Mouse (Mus musculus): ENCODE measurements at regions not wholly inside any gene's neighbourhood (a gene's known extent, or its start where the extent isn't known, plus 50 kb on each side); places are given as distances from the start of the nearest gene placed in this dataset.

DNA sequence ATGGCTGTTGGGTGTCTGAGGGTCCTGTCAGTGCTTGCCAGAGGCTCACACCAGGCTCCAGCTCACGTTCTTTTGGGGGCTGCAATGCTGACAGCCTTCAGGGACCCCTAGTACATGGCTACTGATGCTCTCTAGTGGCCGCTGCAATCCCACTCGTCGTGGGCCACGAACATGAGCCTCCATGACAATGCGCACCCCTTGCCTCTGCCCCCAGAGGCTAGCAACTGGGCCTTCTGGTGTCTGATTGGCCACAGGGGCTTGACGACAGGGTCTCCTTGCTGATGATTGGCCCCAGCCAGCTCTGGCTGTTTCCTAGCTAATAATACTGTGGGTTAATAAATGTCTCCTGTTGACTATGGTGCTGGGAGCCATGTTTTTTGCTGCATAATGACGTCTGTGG, 61.1 kb downstream of the Rtl1 start:
- no peak for ATAC-seq (ENCODE audit: poor library complexity, severe bottlenecking)

DNA sequence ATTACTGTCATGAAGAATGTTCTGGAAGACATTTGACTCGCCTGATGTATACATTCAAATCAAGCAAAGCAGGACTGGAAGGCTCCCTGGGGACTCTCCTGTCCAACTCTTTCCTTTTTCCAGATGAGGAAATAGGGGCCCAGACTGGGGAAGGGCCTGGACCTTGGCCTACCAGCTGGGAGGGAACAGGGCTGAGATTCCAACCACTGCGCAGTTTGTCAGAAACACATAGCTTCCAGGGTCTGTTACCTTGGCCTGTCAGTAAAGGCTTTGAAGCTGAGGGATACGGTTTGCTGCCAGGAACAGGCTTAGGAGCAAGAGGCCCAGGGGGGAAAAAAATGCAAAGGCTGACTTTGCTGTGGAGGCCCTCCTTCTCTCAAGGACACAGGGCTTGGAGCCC, 61.5 kb downstream of the Rtl1 start:
- ATAC-seq (ENCODE audit: poor library complexity, severe bottlenecking), result no peak

DNA sequence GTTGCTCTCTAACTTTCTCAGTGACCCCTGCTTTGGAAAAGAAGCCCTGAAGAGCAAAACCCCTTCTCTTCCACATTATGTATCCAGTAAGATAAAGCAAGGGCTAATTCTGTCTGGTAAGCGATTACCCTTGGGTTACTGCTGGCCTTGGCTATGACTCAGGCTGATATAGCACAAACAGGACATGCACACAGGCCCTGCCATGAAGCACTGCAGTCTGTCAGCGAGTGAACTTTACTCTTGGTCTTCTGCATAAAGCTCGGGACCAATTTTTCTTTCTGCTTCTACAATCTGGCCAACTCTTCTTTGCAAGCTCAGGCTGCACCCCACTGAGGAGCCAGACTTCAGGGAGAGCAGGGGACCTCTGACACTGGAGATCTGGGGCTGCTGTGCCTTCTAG, 63.6 kb downstream of the Rtl1 start:
- ATAC-seq (ENCODE audit: poor library complexity, severe bottlenecking), result no peak

DNA sequence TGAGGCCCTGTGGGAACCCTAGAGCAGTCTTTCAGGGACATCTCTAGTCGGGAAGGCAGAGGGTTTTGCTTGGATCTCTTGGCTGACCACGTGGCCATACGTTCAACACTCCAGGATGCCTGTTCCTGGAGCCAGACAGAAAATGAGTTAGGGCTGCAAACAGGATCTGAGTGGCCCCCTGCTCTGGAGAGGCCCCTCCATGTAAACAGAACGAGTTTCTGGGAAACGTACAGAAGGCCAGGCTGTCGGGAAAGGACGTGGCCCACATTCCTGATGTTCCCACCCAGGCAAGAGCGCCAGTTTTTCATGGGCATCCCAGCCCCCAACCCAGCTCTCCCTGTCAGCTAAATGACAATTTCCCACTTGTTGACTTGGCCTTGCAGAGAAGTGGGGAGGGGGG, 67.7 kb downstream of the Rtl1 start:
- no peak for ATAC-seq (ENCODE audit: poor library complexity, severe bottlenecking)

DNA sequence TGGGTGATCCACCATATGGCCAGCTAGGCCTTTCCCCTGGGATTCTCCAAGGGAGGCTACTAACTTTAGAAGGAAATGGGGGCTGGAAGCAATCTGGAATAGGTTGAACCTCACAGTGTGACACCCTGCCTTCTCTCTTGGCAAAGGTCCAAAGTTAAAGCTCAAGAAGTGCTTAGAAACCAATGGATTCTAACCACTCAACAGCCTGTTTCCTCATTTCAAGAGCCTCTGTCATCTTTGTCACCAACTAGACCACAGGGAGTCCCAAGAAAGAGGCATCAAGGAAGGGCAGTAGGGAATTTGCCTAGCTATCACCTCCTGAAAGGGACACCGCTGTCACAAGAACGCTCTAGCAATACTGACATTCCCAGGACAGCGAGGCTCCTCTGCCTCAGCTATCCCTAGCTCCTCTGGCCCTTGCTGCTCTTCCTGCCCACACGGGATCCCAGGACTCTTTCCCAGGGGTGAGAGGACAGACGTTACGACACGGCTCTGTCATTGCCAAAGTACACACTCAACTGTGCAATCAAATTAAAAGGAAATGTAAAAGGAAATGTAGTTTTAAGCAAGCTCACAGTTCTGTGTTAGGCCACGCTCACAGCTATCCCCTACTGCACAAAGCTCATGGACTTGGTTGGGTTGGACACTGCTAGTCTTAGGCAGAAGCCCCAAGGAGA, 68.6 kb downstream of the Rtl1 start:
- peak; percentile 48 for ATAC-seq (ENCODE audit: poor library complexity, severe bottlenecking)

DNA sequence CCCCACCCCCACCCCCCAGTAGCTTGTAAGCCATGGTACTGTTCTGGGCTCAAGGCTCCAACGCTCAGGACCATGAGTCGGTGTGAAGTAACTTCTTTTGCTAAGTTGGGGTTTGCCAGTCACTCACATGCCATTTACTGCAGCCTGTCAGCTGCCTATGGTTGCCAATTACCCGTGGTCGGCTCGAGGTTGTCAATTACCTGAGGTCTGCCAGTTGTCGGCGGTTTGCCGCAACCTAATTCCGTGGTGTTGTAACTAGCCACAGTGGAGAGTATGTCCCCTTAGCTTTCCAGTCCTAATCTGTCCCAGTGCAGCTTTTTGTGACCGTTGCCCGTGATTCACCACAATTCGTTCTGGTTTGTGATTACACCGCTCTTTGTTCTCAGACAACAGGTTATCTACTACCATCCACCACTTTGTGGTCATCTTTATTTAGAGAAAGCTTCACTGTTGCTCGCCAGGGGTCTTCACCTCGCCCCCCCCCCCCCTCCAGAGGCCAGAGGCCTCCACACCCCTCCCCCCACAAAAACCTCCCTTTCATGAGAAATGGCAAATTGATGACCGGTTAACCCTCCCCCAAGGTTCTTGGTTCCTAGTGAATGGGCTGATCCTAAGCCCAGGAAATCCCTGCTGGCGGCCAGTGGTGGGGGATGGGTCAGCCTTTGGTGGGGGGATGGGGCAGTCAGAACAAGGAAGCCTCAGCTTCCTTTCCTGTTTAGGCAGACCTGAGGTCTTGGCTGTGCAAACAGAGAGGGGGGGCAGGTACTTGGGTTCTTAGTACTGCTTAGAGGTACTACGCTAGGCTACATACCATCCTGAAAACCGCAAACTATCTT, 69.7 kb downstream of the Rtl1 start:
- ATAC-seq (ENCODE audit: poor library complexity, severe bottlenecking), result peak; percentile 28

DNA sequence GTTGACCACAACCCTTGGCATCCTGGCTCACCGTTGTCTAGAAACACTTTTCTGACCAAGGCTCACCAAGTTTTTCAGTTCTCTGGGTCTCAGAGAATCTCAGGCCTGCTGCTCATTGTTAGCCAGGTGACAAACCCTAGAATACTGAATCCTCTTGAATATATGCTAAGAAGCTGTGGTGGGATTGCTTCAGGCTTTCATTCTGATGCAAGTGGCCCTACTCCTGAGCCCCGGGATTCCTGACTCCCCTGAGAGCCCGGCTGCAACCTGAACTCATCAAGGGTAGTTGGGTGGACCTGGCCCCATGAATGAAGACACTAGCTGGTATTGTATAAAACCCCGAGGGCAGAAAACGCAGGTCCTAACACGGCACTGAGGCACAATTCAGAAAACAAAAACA, 70.6 kb downstream of the Rtl1 start:
- no peak for ATAC-seq (ENCODE audit: poor library complexity, severe bottlenecking)

DNA sequence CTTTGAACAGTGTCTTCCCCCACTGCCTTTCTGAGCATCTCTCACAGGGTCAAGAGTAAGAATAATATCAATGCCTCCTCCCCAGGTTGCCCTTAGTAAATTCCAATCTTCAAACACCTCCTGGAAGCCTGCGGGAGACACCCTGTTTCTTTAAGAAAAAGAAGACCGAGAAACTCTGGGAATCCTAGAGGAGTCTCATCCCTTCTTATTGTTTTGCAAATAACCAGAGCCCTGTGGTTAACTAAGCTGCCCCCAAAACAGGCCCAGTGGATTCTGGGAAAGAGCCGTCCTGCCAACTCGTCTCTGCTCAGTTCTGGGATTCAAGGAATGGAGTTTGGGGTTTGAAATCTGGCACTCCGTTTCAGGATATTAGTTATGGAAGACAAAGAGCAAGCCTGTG, 71.2 kb downstream of the Rtl1 start:
- ATAC-seq (ENCODE audit: poor library complexity, severe bottlenecking), result no peak

DNA sequence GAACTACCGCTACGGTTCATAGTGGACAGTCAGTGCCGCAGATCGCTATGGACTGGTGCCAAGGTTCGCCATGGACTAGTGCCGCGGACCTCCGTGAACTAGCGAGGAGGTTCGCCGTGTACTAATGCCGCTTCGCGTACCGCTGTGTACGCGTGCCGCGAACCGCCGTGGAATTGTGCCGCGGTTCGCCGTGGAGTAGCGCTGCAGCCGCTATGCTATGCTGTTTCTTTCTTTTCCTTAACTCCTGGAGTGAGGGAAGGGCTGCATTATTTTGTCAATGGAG, 71.9 kb downstream of the Rtl1 start:
- ATAC-seq (ENCODE audit: poor library complexity, severe bottlenecking), result no peak

DNA sequence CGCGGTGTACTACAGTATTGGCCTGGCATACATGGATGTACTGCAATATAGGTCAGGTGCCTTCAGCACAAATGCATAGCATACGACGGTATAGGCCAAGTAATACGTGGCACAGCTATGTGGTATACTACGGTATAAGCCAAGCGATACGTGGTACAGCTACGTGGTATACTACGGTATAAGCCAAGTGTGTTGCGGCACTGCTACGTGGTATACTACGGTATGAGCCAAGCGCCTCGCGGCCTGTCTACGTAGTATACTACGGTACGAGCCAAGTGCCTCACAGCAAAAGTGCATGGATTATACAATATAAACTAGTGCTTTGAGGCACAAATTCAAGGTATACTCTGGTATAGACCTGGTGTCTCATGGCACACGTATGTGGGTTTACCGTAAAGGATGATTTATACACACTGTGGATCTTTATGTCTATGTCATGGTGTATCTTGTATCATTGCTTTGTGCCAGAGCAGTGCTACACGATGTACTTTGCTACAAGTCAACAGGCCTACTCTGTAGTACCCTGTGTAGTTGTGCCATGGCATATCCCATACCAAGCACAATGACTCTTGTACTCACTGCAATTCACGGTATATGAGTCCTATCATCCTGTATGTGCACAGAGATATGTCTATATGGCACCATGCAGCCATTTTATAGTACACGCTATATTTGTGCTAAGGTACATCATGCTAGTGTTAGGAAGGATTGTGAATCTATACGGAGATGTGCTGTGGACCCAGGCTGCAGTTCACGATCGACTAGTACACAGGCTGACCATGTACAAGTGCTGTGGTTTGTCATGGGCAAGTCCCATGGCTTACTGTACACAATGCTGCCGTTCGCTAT, 72.5 kb downstream of the Rtl1 start:
- no peak for ATAC-seq (ENCODE audit: poor library complexity, severe bottlenecking)

DNA sequence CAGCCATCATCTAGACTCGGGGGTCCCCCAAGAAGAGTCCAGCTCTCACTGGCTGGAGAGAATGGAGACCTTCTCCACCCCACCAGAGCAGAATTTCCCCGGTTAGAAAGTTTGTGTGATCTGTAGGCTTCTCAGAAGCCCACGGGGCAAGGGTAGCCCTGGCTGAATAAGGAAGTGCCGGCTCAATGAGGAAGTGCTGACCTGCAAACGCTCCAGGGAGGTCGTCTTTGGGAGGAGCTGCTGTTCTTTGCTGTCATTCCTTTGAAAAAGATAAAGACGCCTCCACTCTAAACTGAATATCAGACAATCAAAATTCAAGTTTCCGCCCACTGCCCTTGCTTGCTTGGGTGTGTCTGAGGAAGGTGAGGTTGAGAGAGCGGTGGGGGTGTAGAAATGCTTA, 73.0 kb downstream of the Dlk1 start:
- peak; percentile 84 for ATAC-seq (ENCODE audit: poor library complexity, severe bottlenecking)

DNA sequence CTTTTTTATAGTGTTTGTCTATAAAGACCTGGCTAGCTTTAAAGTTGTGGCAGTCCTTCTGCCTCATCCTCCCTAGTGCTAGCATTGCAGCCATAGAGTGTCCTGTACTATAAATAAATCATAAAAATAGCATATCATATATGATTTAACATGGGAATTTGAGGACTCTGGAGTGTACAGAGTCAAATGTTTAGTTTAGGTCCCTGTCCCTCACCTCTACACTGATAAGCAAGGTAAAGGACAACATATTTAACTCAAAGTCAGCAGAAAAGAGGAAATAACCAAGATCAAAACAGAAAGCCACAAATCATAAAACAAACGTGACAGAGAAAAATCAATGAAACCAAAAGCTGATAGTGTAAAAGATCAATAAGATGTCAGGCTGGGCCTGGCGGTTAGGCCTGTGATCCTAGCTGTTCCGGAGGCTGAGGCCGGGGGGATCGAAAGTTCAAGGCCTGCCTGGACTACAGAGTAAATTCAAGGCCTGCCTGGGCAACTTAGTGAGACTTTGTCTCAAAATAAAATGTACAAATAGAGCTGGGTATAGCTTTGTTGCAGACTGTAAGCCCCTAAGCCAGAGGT, 68.7 kb downstream of the Dlk1 start:
- no peak for ATAC-seq (ENCODE audit: poor library complexity, severe bottlenecking)

DNA sequence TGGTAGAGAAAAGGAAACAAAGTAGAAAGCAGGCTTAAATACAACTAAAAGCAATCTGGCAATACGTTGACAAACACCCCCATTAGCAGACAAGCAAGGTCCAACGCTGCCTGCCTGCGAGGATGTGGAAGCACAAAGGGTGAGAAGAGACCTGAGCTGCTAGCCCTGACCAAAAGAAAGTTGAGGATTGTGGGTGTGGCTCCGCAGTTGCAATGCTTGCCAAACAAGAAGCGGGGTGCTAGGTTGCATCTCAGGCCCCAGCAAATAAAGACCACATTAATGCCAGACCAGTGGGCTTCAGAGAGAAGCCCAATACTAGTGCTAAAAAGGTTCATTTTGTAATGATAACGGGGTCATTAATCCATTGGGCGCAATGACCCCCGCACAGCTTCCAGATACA, 67.8 kb downstream of the Dlk1 start:
- no peak for ATAC-seq (ENCODE audit: poor library complexity, severe bottlenecking)

DNA sequence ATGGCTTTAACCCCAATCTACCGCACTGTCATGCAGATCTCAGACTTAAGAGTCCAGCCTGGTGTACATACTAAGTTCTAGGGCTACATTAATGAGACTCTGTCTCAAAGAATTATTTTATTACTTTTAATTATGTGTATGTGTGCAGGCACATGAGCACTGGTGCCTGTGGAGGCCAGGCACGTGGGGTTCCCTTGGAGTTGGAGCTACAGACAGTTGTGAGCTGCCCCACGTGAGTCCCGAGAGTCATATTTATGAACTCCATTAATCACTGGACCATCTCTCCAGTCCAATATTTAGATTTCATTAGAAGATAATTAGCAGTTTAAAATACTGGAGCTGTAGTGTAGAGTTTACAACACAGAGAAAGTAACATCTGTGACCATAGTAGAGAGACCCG, 67.2 kb downstream of the Dlk1 start:
- no peak for ATAC-seq (ENCODE audit: poor library complexity, severe bottlenecking)

DNA sequence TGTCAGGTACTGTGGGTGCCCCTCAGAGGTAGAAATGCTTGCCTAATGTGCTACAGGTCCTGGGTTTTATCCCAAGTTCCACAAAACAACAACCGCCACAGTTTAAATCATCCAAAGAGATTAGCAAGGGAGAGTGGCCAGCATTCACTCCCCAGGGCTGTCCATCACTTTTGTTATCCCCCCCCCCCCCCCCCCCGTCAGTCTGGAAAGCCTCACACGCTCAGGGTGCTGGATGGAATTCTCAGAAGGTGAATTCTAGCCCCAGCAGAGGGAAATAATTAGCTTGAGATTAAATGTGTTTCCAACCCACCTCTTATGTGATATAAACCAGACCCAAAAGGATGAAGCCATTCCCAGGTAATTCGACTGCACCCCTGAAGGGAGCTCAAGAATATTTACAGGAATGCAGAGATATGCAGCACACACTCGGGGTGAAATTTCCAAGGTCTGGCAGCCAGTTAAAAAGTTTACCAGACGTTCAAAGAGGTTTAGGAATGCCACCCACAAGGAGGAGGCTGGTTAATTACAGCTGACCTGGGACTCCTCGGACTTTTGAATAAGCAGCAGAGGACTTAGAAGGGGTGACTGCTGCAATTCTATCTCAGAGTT, 65.9 kb downstream of the Dlk1 start:
- no peak for ATAC-seq (ENCODE audit: poor library complexity, severe bottlenecking)

DNA sequence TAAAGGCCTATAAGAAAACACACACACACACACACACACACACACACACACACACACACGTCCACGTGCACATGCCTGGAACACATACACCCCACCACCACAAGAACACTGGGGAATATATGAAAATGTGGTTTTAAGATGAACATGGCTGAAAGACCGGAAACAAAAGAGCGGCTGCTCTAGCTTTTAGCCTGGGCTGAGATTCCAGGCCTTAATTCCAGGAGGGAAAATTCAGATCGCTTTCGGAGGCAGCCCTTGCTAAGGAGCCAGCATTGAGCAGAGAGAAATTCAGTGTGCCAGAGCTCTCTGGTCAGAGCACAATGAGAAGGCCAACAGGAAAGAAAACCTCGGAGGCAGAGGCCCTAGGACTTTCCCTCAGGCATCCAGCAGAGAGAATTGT, 65.1 kb downstream of the Dlk1 start:
- no peak for ATAC-seq (ENCODE audit: poor library complexity, severe bottlenecking)

DNA sequence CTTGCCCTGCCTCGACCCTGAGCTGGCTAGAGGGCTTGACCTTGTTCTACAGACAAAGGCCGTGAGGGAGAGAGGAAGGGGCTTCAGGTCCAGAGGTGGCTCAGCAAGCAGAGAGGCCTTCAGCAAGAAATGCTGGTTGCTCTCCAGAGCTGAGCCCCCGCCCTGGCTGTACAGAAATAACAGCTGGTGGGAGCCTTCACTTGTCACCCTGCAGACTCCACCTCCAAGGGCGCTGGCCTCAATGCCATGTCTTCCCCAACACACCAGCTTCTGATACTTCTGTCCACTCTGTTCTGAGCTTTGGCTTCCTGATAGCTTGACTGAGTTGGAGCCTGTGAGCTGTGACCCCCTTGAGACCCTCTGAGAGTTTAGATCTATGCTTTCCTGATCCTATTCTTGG, 64.3 kb downstream of the Dlk1 start:
- ATAC-seq (ENCODE audit: poor library complexity, severe bottlenecking), result no peak

DNA sequence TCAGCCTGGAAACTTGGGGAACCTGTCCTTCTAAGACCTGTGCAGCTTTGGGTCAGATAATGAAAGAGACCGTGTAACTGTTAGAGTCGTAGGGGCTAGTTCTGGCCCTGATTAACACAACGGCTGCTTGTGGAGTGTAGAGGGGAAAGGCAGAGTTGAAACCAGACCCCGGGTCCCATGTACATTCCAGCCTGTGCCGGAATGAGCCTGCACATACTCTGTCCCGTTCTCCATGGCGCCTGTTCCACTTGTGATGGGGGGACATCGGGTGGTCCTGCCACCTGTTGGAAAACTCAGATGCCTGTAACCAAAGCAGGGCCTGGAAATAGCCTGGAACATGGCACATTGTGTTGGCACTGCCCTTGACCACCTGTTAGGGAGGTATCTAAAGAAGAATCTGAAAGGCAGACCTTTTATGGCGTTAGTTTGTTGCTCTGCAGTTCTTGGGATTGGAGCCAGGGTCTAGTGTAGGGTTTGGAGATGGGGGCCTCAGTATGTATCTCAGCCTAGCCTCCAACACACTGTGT, 61.7 kb downstream of the Dlk1 start:
- no peak for ATAC-seq (ENCODE audit: poor library complexity, severe bottlenecking)
